ENCODE assay signal across 7 mouse cellular contexts in genomic region chr2:71545401-71545881, GRCm38 (mm10). TPM values are rescaled to one million over a fixed set of nuclear protein-coding genes. Genes with fewer than 3 reads are reported as not detected.
A peak's percentile ranks its signal among the peaks of the same experiment; 100 is the strongest.
DNase-seq lines count a peak whose midpoint lies in the region; ATAC-seq and TF ChIP-seq lines count a peak whose summit lies in the region.

No protein-coding gene starts in this region.

- peaks cover 50% of the 10 kb centered on the region for H3K27me3 ChIP-seq in spleen, adult 2 months (ENCODE audit: control insufficient read depth, insufficient read depth, low read length)
- peaks cover 85% of the 10 kb centered on the region for H3K27me3 ChIP-seq in embryonic facial prominence, embryonic 15.5 days
- H3K27me3 ChIP-seq in hindbrain, embryonic 16.5 days (replicated peaks; ENCODE audit: control insufficient read depth, insufficient read depth, low read length): peaks cover 50% of the 10 kb centered on the region
- peaks cover 36% of the 10 kb centered on the region for H3K27me3 ChIP-seq in midbrain, embryonic 16.5 days (ENCODE audit: control insufficient read depth, insufficient read depth, low read depth, low read length)

- WGBS in spleen, adult 2 months: 4% methylated on average over 32 of the region's 32 CpGs
- WGBS in embryonic facial prominence, embryonic 15.5 days: 3% methylated on average over 32 of the region's 32 CpGs
- WGBS in hindbrain, embryonic 16.5 days: under 1% methylated on average over 32 of the region's 32 CpGs
- WGBS in midbrain, embryonic 16.5 days: 1% methylated on average over 32 of the region's 32 CpGs

- H3K4me3 ChIP-seq in spleen, adult 2 months (ENCODE audit: extremely low read depth, insufficient read depth, insufficient read length): peak overlapping the region; percentile 41; the same call in 1 of the 2 replicates
- peak overlapping the region; percentile 53 for H3K4me3 ChIP-seq in embryonic facial prominence, embryonic 15.5 days (replicated peaks)
- H3K4me3 ChIP-seq in hindbrain, embryonic 16.5 days (ENCODE audit: low read length): peak overlapping the region; percentile 47
- H3K4me3 ChIP-seq in midbrain, embryonic 16.5 days (ENCODE audit: low read depth, low read length): peak overlapping the region; percentile 39

- no peak for ATAC-seq in embryonic facial prominence, embryonic 15.5 days (ENCODE audit: insufficient number of reproducible peaks, low FRiP score, low TSS enrichment, low read depth)
- no peak for ATAC-seq in hindbrain, embryonic 16.5 days
- no peak for ATAC-seq in midbrain, embryonic 16.5 days

- H3K4me1 ChIP-seq in spleen, adult 2 months (ENCODE audit: control insufficient read depth, insufficient read depth, insufficient read length): peaks cover 22% of the 10 kb centered on the region
- peaks cover 49% of the 10 kb centered on the region for H3K4me1 ChIP-seq in embryonic facial prominence, embryonic 15.5 days
- H3K4me1 ChIP-seq in hindbrain, embryonic 16.5 days (ENCODE audit: control insufficient read depth, insufficient read depth, low read depth, low read length): peaks cover 16% of the 10 kb centered on the region
- peaks cover 13% of the 10 kb centered on the region for H3K4me1 ChIP-seq in midbrain, embryonic 16.5 days (ENCODE audit: control insufficient read depth, insufficient read depth, low read length)

- TF ChIP-seq POLR2A in spleen, adult 2 months (IDR thresholded peaks at IDR 0.05; ENCODE audit: low read depth, low read length): no peak

- TF ChIP-seq CTCF in spleen, adult 2 months (IDR thresholded peaks at IDR 0.05; ENCODE audit: extremely low read depth, insufficient read depth, insufficient read length, insufficient replicate concordance): no peak

- H3K9me3 ChIP-seq in embryonic facial prominence, embryonic 15.5 days (replicated peaks): no peaks in the 10 kb centered on the region
- no peaks in the 10 kb centered on the region for H3K9me3 ChIP-seq in hindbrain, embryonic 16.5 days (ENCODE audit: control insufficient read depth, low read length)
- no peaks in the 10 kb centered on the region for H3K9me3 ChIP-seq in midbrain, embryonic 16.5 days (replicated peaks; ENCODE audit: control insufficient read depth, low read length, poor library complexity, severe bottlenecking)

- H3K27ac ChIP-seq in spleen, adult 2 months (ENCODE audit: insufficient read depth, low read length): no peak overlapping the region
- 0 out of 2 replicates have a peak overlapping the region, but pooled peaks have one; percentile 74 for H3K27ac ChIP-seq in embryonic facial prominence, embryonic 15.5 days (replicated peaks)
- H3K27ac ChIP-seq in hindbrain, embryonic 16.5 days (ENCODE audit: low read depth, low read length): no peak overlapping the region
- H3K27ac ChIP-seq in midbrain, embryonic 16.5 days (ENCODE audit: low read length): peak overlapping the region; percentile 53

- DNase-seq in spleen, adult 2 months (ENCODE audit: low read depth in 1 of 2, low spot score in 2 of 2): no peak
- no peak for DNase-seq in spleen, adult 18-20 months
- no peak for DNase-seq in right cerebral cortex, adult 18-20 months
- no peak for DNase-seq in ovary, postnatal 14 days (ENCODE audit: low spot score)

- no peaks in the 10 kb centered on the region for H3K36me3 ChIP-seq in spleen, adult 2 months (ENCODE audit: control insufficient read depth, insufficient read depth, low read length)
- no peaks in the 10 kb centered on the region for H3K36me3 ChIP-seq in embryonic facial prominence, embryonic 15.5 days
- no peaks in the 10 kb centered on the region for H3K36me3 ChIP-seq in hindbrain, embryonic 16.5 days (ENCODE audit: control insufficient read depth, insufficient read depth, low read length)
- no peaks in the 10 kb centered on the region for H3K36me3 ChIP-seq in midbrain, embryonic 16.5 days (ENCODE audit: control insufficient read depth, insufficient read depth, low read length)

- H3K4me2 ChIP-seq in embryonic facial prominence, embryonic 15.5 days (replicated peaks): peak overlapping the region; percentile 96
- H3K4me2 ChIP-seq in hindbrain, embryonic 16.5 days (ENCODE audit: low read length): peak overlapping the region; percentile 90
- H3K4me2 ChIP-seq in midbrain, embryonic 16.5 days (ENCODE audit: low read length): peak overlapping the region; percentile 59

- H3K9ac ChIP-seq in embryonic facial prominence, embryonic 15.5 days: peak overlapping the region; percentile 40; the same call in 1 of the 2 replicates
- H3K9ac ChIP-seq in hindbrain, embryonic 16.5 days (ENCODE audit: low read depth, low read length): no peak overlapping the region; the same call in 1 of the 2 replicates
- H3K9ac ChIP-seq in midbrain, embryonic 16.5 days (ENCODE audit: low read depth, low read length): peak overlapping the region; percentile 45; the same call in 1 of the 2 replicates

RNA-seq across cellular contexts. Expression of gene Dlx2, which starts 1.1 kb away (rescaled TPM):
- not detected in 2 replicates for polyA plus RNA-seq in spleen, adult 2 months (2012; rRNA removed)
- 6.2 and 8.5 TPM in 2 replicates for polyA plus RNA-seq in embryonic facial prominence, embryonic 15.5 days (2015; fragmentation: Nextera tagmentation; extraction: Ambion mirVana)
- 0.20 and 2.0 TPM in 2 replicates for polyA plus RNA-seq in hindbrain, embryonic 16.5 days (2015; fragmentation: Nextera tagmentation; extraction: Ambion mirVana)
- 4.5 and 10.9 TPM in 2 replicates for polyA plus RNA-seq in midbrain, embryonic 16.5 days (2015; fragmentation: Nextera tagmentation; extraction: Ambion mirVana)

RNA-seq across cellular contexts. Expression of gene Dlx1, which starts 17.5 kb away (rescaled TPM):
- 0.28 TPM in 1 of 2 replicates, not detected in the other for polyA plus RNA-seq in spleen, adult 2 months (2012; rRNA removed)
- 9.7 and 12.5 TPM in 2 replicates for polyA plus RNA-seq in embryonic facial prominence, embryonic 15.5 days (2015; fragmentation: Nextera tagmentation; extraction: Ambion mirVana)
- polyA plus RNA-seq in hindbrain, embryonic 16.5 days (2015; fragmentation: Nextera tagmentation; extraction: Ambion mirVana): 0.09 and 9.5 TPM in 2 replicates
- 31.5 and 55.5 TPM in 2 replicates for polyA plus RNA-seq in midbrain, embryonic 16.5 days (2015; fragmentation: Nextera tagmentation; extraction: Ambion mirVana)

Comparison
In these comparisons a context has a peak if more than half of its experiments do, and no peak if none do; other contexts are left out.
1. H3K27ac ChIP-seq: peak in embryonic facial prominence, embryonic 15.5 days (single experiment) and midbrain, embryonic 16.5 days (single experiment); none in spleen, adult 2 months (single experiment) and hindbrain, embryonic 16.5 days (single experiment).
2. Peak in every context shown above with its lines, with median percentiles within 50 percentile points of each other: H3K4me3 ChIP-seq and H3K4me2 ChIP-seq.